Mouse (Mus musculus) midbrain, embryonic 14.5 days (tissue): ENCODE measurements around the gene Tmem256. TPM values are rescaled to one million over a fixed set of nuclear protein-coding genes. Genes with fewer than 3 reads are reported as not detected.

ENCODE experiments used
- ATAC-seq: fragments of 200-750 bp; cut with Nextera tagmentation; 2 replicates; pipeline ENCODE4 v1.8.0; 2017; ENCODE audit warnings: moderate number of reproducible peaks, moderate library complexity; ENCODE audit not compliant: low FRiP score, low TSS enrichment
- DNase-seq: peaks from one replicate; pipeline ENCODE4 v3.0.0-alpha.2; 2015
- H3K27ac ChIP-seq: fragments of 300-500 bp; sonication (generic); replicated peaks from 2 replicates; pipeline ENCODE4 v1.5.1; 2014; ENCODE audit warnings: mild to moderate bottlenecking, low read depth, low read length, moderate library complexity
- H3K27me3 ChIP-seq: fragments of 300-500 bp; sonication (generic); 2 replicates; pipeline ENCODE4 v1.6.1; 2014; ENCODE audit warnings: low read length, control low read depth, mixed read lengths; ENCODE audit not compliant: control insufficient read depth, insufficient read depth
- H3K36me3 ChIP-seq: fragments of 300-500 bp; sonication (generic); 2 replicates; pipeline ENCODE4 v1.6.1; 2014; ENCODE audit warnings: low read length, control low read depth; ENCODE audit not compliant: control insufficient read depth, insufficient read depth
- H3K4me1 ChIP-seq: fragments of 300-500 bp; sonication (generic); 2 replicates; pipeline ENCODE4 v1.6.1; 2014; ENCODE audit warnings: mild to moderate bottlenecking, antibody characterized with exemption, low read length, control low read depth; ENCODE audit not compliant: control insufficient read depth, insufficient read depth
- H3K4me2 ChIP-seq: fragments of 300-500 bp; sonication (generic); 2 replicates; pipeline ENCODE4 v1.6.1; 2014; ENCODE audit warnings: mild to moderate bottlenecking, low read length, moderate library complexity
- H3K4me3 ChIP-seq: fragments of 300-500 bp; sonication (generic); replicated peaks from 2 replicates; pipeline ENCODE4 v1.5.1; 2014; ENCODE audit warnings: low read depth, low read length
- H3K9ac ChIP-seq: fragments of 300-500 bp; sonication (generic); replicated peaks from 2 replicates; pipeline ENCODE4 v1.6.1; 2014; ENCODE audit warnings: mild to moderate bottlenecking, low read length, moderate library complexity
- H3K9me3 ChIP-seq: fragments of 300-500 bp; sonication (generic); 2 replicates; pipeline ENCODE4 v1.6.1; 2016; ENCODE audit warnings: low read length, control low read depth, mixed read lengths; ENCODE audit not compliant: control insufficient read depth
- WGBS: fragments of 180-500 bp; shearing (Covaris S2); extraction: QIAGEN DNeasy Blood & Tissue Kit; methylation state at CpG from one replicate; pipeline ENCODE4 v1.1.7; 2014; 5-methylcytosine and 5-hydroxymethylcytosine counted together
- polyA plus RNA-seq: library from polyadenylated mRNA; unstranded; fragments of >200 nt; fragmentation: Nextera tagmentation; extraction: Ambion mirVana; gene quantifications from 2 replicates; pipeline ENCODE4 v1.2.1, GENCODE M21; 2014

Tmem256 gene
- polyA plus RNA-seq = 313 and 417 TPM in 2 replicates

GRCm38 (mm10) chr11:69837952-69838713 is at the start of gene Tmem256:
TSS of gene Tmem256 (plus strand) at chr11:69838514.
- WGBS = under 1% methylated on average over 34 of the region's 34 CpGs

GRCm38 (mm10) chr11:69789431-69789830 is 48.9 kb upstream of the Tmem256 start:
- H3K9me3 ChIP-seq = no peaks in the 10 kb centered on the region
- 76% methylated on average over 5 of the region's 5 CpGs for WGBS
- ATAC-seq (no peak), DNase-seq (no peak)
- no peaks in the 10 kb centered on the region for H3K36me3 ChIP-seq
- no peak overlapping the region for H3K4me3 ChIP-seq
- no peak overlapping the region for H3K9ac ChIP-seq
- no peaks in the 10 kb centered on the region; the same call in 1 of the 2 replicates for H3K27me3 ChIP-seq
- H3K4me1 ChIP-seq = no peaks in the 10 kb centered on the region
- H3K4me2 ChIP-seq = no peak overlapping the region
- no peak overlapping the region for H3K27ac ChIP-seq

More at GRCm38 (mm10) chr11:69837952-69838713, at the start of gene Tmem256:
- H3K9ac ChIP-seq = peak within 1 kb of the TSS; percentile 95
- H3K36me3 ChIP-seq = peaks cover 8% of the 10 kb centered on the region
- peak within 1 kb of the TSS; percentile 94 for H3K4me3 ChIP-seq
- DNase-seq (peak; percentile 98), ATAC-seq (peak; percentile 87)
- H3K4me1 ChIP-seq = peaks cover 34% of the 10 kb centered on the region
- no peaks in the 10 kb centered on the region for H3K9me3 ChIP-seq
- H3K27me3 ChIP-seq = no peaks in the 10 kb centered on the region
- H3K27ac ChIP-seq = peak within 1 kb of the TSS; percentile 96
- H3K4me2 ChIP-seq = peak within 1 kb of the TSS; percentile 99

GRCm38 (mm10) chr11:69791420-69791819 is 46.9 kb upstream of the Tmem256 start:
- Histone ChIP-seq H3K27me3 (peaks cover 10% of the 10 kb centered on the region; the same call in 1 of the 2 replicates), H3K4me2 (no peak overlapping the region), H3K36me3 (no peaks in the 10 kb centered on the region), H3K4me1 (peaks cover 9% of the 10 kb centered on the region; the same call in 1 of the 2 replicates), H3K9ac (no peak overlapping the region), H3K27ac (no peak overlapping the region), H3K9me3 (no peaks in the 10 kb centered on the region), H3K4me3 (no peak overlapping the region)
- DNase-seq = no peak
- ATAC-seq = no peak
- 72% methylated on average over 5 of the region's 5 CpGs for WGBS

GRCm38 (mm10) chr11:69793429-69793828 is 44.9 kb upstream of the Tmem256 start:
- WGBS = 65% methylated on average over 5 of the region's 5 CpGs

GRCm38 (mm10) chr11:69795168-69795982 is 42.9 kb upstream of the Tmem256 start, which contains the start of gene Chrnb1:
TSS of gene Chrnb1 (minus strand) at chr11:69795943.
- ATAC-seq = peak; percentile 90

More at GRCm38 (mm10) chr11:69793429-69793828, 44.9 kb upstream of the Tmem256 start:
- H3K4me2 ChIP-seq = no peak overlapping the region
- no peak for ATAC-seq
- H3K9me3 ChIP-seq = no peaks in the 10 kb centered on the region
- no peak overlapping the region for H3K27ac ChIP-seq
- no peak for DNase-seq
- H3K9ac ChIP-seq = no peak overlapping the region
- H3K4me3 ChIP-seq = no peak overlapping the region
- H3K36me3 ChIP-seq = no peaks in the 10 kb centered on the region
- peaks cover 16% of the 10 kb centered on the region; the same call in 1 of the 2 replicates for H3K27me3 ChIP-seq
- H3K4me1 ChIP-seq = peaks cover 9% of the 10 kb centered on the region; the same call in 1 of the 2 replicates

GRCm38 (mm10) chr11:69795983-69796435 is 42.3 kb upstream of the Tmem256 start:
- Histone ChIP-seq H3K9me3 (no peaks in the 10 kb centered on the region), H3K27ac (no peak overlapping the region), H3K36me3 (no peaks in the 10 kb centered on the region), H3K4me2 (peak overlapping the region; percentile 68), H3K4me3 (peak overlapping the region; percentile 32), H3K4me1 (peaks cover 20% of the 10 kb centered on the region), H3K9ac (no peak overlapping the region), H3K27me3 (peaks cover 16% of the 10 kb centered on the region; the same call in 1 of the 2 replicates)
- WGBS = 5% methylated on average over 13 of the region's 13 CpGs
- no peak for DNase-seq
- no peak for ATAC-seq

More at GRCm38 (mm10) chr11:69795168-69795982, 42.9 kb upstream of the Tmem256 start, which contains the start of gene Chrnb1:
- peaks cover 19% of the 10 kb centered on the region for H3K4me1 ChIP-seq
- DNase-seq = peak; percentile 90
- peaks cover 16% of the 10 kb centered on the region; the same call in 1 of the 2 replicates for H3K27me3 ChIP-seq
- H3K36me3 ChIP-seq = no peaks in the 10 kb centered on the region
- no peaks in the 10 kb centered on the region for H3K9me3 ChIP-seq
- peak within 1 kb of the TSS; percentile 32 for H3K4me3 ChIP-seq
- no peak within 1 kb of the TSS for H3K27ac ChIP-seq
- H3K4me2 ChIP-seq = peak within 1 kb of the TSS; percentile 68
- 2% methylated on average over 52 of the region's 52 CpGs for WGBS
- H3K9ac ChIP-seq = peak within 1 kb of the TSS; percentile 23; the same call in 1 of the 2 replicates

GRCm38 (mm10) chr11:69797924-69798323 is 40.4 kb upstream of the Tmem256 start:
- no peak for ATAC-seq
- Histone ChIP-seq H3K4me2 (no peak overlapping the region), H3K27me3 (peaks cover 16% of the 10 kb centered on the region; the same call in 1 of the 2 replicates), H3K4me3 (no peak overlapping the region), H3K9ac (no peak overlapping the region), H3K27ac (no peak overlapping the region), H3K36me3 (no peaks in the 10 kb centered on the region), H3K9me3 (no peaks in the 10 kb centered on the region), H3K4me1 (peaks cover 39% of the 10 kb centered on the region)
- 76% methylated on average over 7 of the region's 7 CpGs for WGBS
- DNase-seq = no peak

GRCm38 (mm10) chr11:69799394-69800137 is 38.7 kb upstream of the Tmem256 start:
- DNase-seq = peak; percentile 69
- peak overlapping the region; percentile 59 for H3K4me3 ChIP-seq
- H3K27ac ChIP-seq = peak overlapping the region; percentile 95
- H3K9me3 ChIP-seq = no peaks in the 10 kb centered on the region
- H3K9ac ChIP-seq = peak overlapping the region; percentile 62
- peaks cover 22% of the 10 kb centered on the region; the same call in 1 of the 2 replicates for H3K27me3 ChIP-seq
- peak overlapping the region; percentile 97 for H3K4me2 ChIP-seq
- 9% methylated on average over 12 of the region's 12 CpGs for WGBS
- no peak for ATAC-seq
- no peaks in the 10 kb centered on the region for H3K36me3 ChIP-seq
- peaks cover 55% of the 10 kb centered on the region for H3K4me1 ChIP-seq
